Mouse (Mus musculus) ES-E14 (cell line): Measurements from ENCODE around the gene Slc48a1. TPM values are rescaled to one million over a fixed set of nuclear protein-coding genes. Genes with fewer than 3 reads are reported as not detected.

Source experiments
- DNase-seq: peaks from one replicate; pipeline ENCODE4 v3.0.0-alpha.2; 2013; ENCODE audit warnings: low read depth, low spot score
- H3K27ac ChIP-seq: 2 replicates; pipeline ENCODE4 v1.5.1; 2012; ENCODE audit warnings: low read depth, mild to moderate bottlenecking, low read length, moderate library complexity, mixed read lengths; ENCODE audit not compliant: poor library complexity, insufficient read depth, severe bottlenecking
- H3K36me3 ChIP-seq: 2 replicates; pipeline ENCODE4 v1.6.1; 2012; ENCODE audit warnings: mild to moderate bottlenecking, low read length, moderate library complexity, mixed read lengths; ENCODE audit not compliant: control insufficient read depth, poor library complexity, insufficient read depth, severe bottlenecking
- H3K4me1 ChIP-seq, 2 experiments: fragments of 150-350 bp in 1 of 2; sonication (generic) in 1 of 2; 2 replicates each; pipeline ENCODE4 v1.6.1; 2012; ENCODE audit warnings: low read length in 2 of 2, mild to moderate bottlenecking in 1 of 2, mixed read lengths in 1 of 2; ENCODE audit not compliant: control insufficient read depth in 2 of 2, insufficient read depth in 2 of 2, poor library complexity in 1 of 2
- H3K4me3 ChIP-seq, 2 experiments: fragments of 150-350 bp in 1 of 2; sonication (generic) in 1 of 2; 2 replicates each; pipeline ENCODE4 v1.5.1; 2012; ENCODE audit warnings: low read length in 2 of 2, low read depth in 1 of 2, mild to moderate bottlenecking in 1 of 2, mixed read lengths in 1 of 2; ENCODE audit not compliant: insufficient read depth in 1 of 2, poor library complexity in 1 of 2, severe bottlenecking in 1 of 2
- H3K9ac ChIP-seq: 2 replicates; pipeline ENCODE4 v1.6.1; 2012; ENCODE audit warnings: low read depth, mild to moderate bottlenecking, low read length, mixed read lengths; ENCODE audit not compliant: poor library complexity, insufficient read depth, severe bottlenecking
- H3K9me3 ChIP-seq: fragments of 150-350 bp; sonication (generic); 2 replicates; pipeline ENCODE4 v1.6.1; 2012; ENCODE audit warnings: low read depth, mild to moderate bottlenecking, low read length; ENCODE audit not compliant: control insufficient read depth, insufficient read depth
- CHD2 ChIP-seq: IDR thresholded peaks from 2 replicates; pipeline ENCODE4 v1.6.1; 2014; ENCODE audit warnings: mild to moderate bottlenecking, low read depth, low read length, inconsistent platforms
- HCFC1 ChIP-seq: IDR thresholded peaks from 2 replicates; pipeline ENCODE4 v1.6.1; 2012; ENCODE audit warnings: low read length, inconsistent platforms, borderline replicate concordance; ENCODE audit not compliant: insufficient read depth
- MAFK ChIP-seq: IDR thresholded peaks from 2 replicates; pipeline ENCODE4 v1.6.1; 2014; ENCODE audit warnings: mild to moderate bottlenecking, low read depth, low read length, inconsistent platforms; ENCODE audit not compliant: insufficient read depth
- ZC3H11A ChIP-seq: IDR thresholded peaks from 2 replicates; pipeline ENCODE4 v1.6.1; 2012; ENCODE audit warnings: low read depth, mild to moderate bottlenecking, inconsistent platforms, low read length, borderline replicate concordance
- ZNF384 ChIP-seq: IDR thresholded peaks from 2 replicates; pipeline ENCODE4 v1.6.1; 2012; ENCODE audit warnings: low read depth, low read length, inconsistent platforms
- in situ Hi-C, 2 experiments: fragments of 600-800 bp; cut with MboI; formaldehyde crosslinking; loops; one replicate each; pipeline ENCODE4 v1.15.1; 2025; ENCODE audit warnings: low sequenced_read_pairs in 2 of 2, inconsistent platforms in 1 of 2; ENCODE audit not compliant: unreplicated experiment in 2 of 2
- total RNA-seq: library from RNA; depleted of rRNA; stranded (reverse); fragments of 300-350 nt; gene quantifications from 2 replicates; pipeline ENCODE4 v1.2.3, GENCODE M21; 2012

The Slc48a1 gene
- total RNA-seq, 1 experiment: 18.6 TPM

DNA sequence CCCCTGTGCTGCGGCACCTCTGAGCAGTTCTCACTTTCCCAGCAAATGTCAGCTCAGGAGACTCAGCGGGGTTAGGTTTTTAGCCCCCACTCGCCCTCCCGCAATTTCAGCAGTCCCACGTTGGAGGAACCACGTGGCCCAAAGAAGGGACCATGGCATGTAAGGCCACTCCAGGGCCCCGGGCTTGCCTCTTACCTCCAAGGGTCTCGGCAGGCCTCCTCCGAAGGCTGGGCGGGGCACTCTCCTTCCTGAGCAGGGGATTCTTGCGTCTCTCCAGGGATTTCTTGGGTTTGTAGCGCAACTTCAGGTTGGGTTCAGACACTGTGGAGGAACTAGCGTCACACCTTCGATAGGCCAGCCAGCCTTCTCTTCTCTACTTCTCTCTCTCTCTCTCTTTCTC lies 30.9 kb downstream of the Slc48a1 start:
- no peak for DNase-seq
- no peaks in the 10 kb centered on the region for H3K36me3 ChIP-seq

DNA sequence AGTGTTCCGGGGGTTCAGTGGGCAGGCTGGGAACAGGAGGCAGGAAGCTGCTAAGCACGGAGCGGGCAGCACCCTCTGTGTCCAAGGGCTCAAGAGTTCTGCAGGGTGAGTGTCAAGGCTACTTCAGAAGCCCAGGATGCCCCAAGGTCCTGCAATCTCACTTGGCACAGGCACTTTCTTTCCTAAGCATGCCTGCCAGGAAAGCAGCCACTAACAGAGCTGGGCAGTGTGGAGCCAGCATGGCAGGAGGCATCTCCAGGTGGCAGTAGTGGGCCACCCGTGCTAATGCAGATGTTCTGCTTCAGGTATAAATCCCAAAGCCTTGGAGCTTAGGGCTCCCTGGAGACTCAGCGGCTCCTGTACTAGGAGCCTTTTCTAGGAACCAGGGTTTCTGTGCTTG lies 31.6 kb downstream of the Slc48a1 start:
- H3K4me3 ChIP-seq: no peak overlapping the region
- in situ Hi-C loops: no loop called here
- H3K9ac ChIP-seq: no peak overlapping the region
- no peak overlapping the region for H3K27ac ChIP-seq
- DNase-seq: no peak
- H3K9me3 ChIP-seq: no peaks in the 10 kb centered on the region
- no peaks in the 10 kb centered on the region for H3K36me3 ChIP-seq
- H3K4me1 ChIP-seq: peaks cover 7 to 11% of the 10 kb centered on the region in 2 experiments; a peak in 1 of 4 replicates
- TF ChIP-seq HCFC1 (no peak), CHD2 (no peak), MAFK (no peak), ZNF384 (no peak), ZC3H11A (no peak)

More for the DNA sequence above, 30.9 kb downstream of the Slc48a1 start:
- TF ChIP-seq MAFK: no peak
- no peak for TF ChIP-seq ZC3H11A
- TF ChIP-seq ZNF384: no peak
- TF ChIP-seq HCFC1: no peak
- no peak for TF ChIP-seq CHD2
- H3K4me1 ChIP-seq: peaks cover 7 to 11% of the 10 kb centered on the region in 2 experiments; a peak in 1 of 4 replicates
- H3K9me3 ChIP-seq: no peaks in the 10 kb centered on the region
- no peak overlapping the region for H3K27ac ChIP-seq
- no peak overlapping the region for H3K9ac ChIP-seq
- in situ Hi-C loops: no loop called here
- no peak overlapping the region for H3K4me3 ChIP-seq

DNA sequence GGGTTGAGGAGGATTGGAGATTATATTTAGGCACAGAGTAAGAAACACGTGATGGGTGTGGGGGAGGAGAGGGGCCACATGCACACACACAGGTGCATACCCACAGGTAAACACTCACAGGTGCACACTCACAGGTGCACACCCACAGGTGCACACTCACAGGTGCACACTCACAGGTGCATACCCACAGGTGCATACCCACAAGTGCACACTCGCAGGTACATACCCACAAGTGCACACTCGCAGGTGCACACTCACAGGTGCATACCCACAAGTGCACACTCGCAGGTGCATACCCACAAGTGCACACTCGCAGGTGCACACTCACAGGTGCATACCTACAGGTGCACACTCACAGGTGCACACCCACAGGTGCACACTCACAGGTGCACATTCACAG lies 32.1 kb downstream of the Slc48a1 start:
- no peak overlapping the region for H3K4me3 ChIP-seq
- no peaks in the 10 kb centered on the region for H3K36me3 ChIP-seq
- no peak overlapping the region for H3K9ac ChIP-seq
- no peak overlapping the region for H3K27ac ChIP-seq
- peaks cover 7 to 11% of the 10 kb centered on the region in 2 experiments; a peak in 1 of 4 replicates for H3K4me1 ChIP-seq
- in situ Hi-C loops: no loop called here
- no peaks in the 10 kb centered on the region for H3K9me3 ChIP-seq
- TF ChIP-seq CHD2 (no peak), MAFK (no peak), HCFC1 (no peak), ZNF384 (no peak), ZC3H11A (no peak)
- DNase-seq: no peak

DNA sequence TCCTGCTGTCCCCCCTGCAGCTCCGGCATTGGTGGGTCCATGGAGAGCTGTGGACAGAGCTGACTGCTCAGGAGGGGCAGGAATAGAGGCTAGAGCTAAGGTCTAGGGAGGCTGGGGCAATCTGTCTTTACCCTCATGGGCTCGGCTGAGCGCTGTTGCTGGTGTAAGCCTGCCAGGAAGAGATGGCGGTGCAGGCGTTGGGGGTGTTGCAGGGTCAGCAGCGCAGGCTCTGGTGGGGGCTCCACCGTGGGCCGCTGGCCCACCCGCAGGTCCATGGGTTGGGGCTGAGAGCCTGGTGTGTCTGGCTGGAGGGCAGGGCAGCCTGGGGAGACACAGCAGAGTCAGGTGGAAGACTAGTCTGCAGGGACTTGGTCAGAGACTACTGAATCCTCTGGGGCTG lies 33.0 kb downstream of the Slc48a1 start:
- Histone ChIP-seq H3K4me3 (no peak overlapping the region), H3K27ac (no peak overlapping the region), H3K36me3 (no peaks in the 10 kb centered on the region), H3K4me1 (peaks cover 7 to 11% of the 10 kb centered on the region in 2 experiments; a peak in 1 of 4 replicates), H3K9me3 (no peaks in the 10 kb centered on the region), H3K9ac (no peak overlapping the region)
- in situ Hi-C loops: no loop called here
- no peak for DNase-seq
- TF ChIP-seq ZNF384 (no peak), CHD2 (no peak), MAFK (no peak)

DNA sequence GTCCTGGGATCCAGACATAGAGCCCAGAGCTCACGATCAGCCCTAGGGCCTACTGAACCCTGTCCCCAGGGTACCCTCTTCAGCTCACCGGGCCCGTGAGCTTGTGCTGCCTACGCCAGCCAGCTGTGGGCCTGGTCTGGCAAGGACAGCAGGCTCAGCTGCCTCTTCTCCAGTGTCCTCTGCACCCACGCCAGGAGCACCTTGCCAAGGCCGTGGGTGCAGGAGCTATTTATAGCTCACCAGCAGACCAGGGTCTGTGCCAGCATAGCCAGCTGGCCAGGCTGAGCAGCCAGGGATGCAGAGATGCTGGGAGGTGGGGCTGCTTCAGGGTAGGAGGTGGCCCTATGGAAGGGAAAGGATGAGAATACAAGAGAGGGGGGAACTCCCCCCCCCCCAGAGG lies 33.8 kb downstream of the Slc48a1 start:
- Histone ChIP-seq H3K9ac (no peak overlapping the region), H3K27ac (no peak overlapping the region), H3K36me3 (no peaks in the 10 kb centered on the region), H3K4me3 (no peak overlapping the region), H3K9me3 (no peaks in the 10 kb centered on the region), H3K4me1 (peaks cover 3 to 7% of the 10 kb centered on the region in 2 experiments; a peak in 1 of 4 replicates)
- in situ Hi-C loops: no loop called here
- no peak for DNase-seq
- no peak for TF ChIP-seq ZC3H11A
- TF ChIP-seq CHD2: no peak
